Mouse (Mus musculus) liver, embryonic 11.5 days (tissue): ENCODE measurements around the gene Tec. TPM values are rescaled to one million over a fixed set of nuclear protein-coding genes. Genes with fewer than 3 reads are reported as not detected.

Experiments
- ATAC-seq: fragments of 200-750 bp; cut with Nextera tagmentation; replicated peaks from 2 replicates; pipeline ENCODE4 v1.8.0; 2017; ENCODE audit warnings: moderate number of reproducible peaks, mild to moderate bottlenecking, moderate TSS enrichment, moderate library complexity; ENCODE audit not compliant: low FRiP score
- DNase-seq: peaks from one replicate; pipeline ENCODE4 v3.0.0-alpha.2; 2017; ENCODE audit warnings: low spot score
- H3K27ac ChIP-seq: fragments of 300-500 bp; sonication (generic); 2 replicates; pipeline ENCODE4 v1.5.1; 2014; ENCODE audit warnings: mild to moderate bottlenecking, low read depth, low read length, control low read depth
- H3K27me3 ChIP-seq: fragments of 300-500 bp; sonication (generic); replicated peaks from 2 replicates; pipeline ENCODE4 v1.6.1; 2014; ENCODE audit warnings: low read length, mixed read lengths; ENCODE audit not compliant: control insufficient read depth, insufficient read depth
- H3K36me3 ChIP-seq: fragments of 300-500 bp; sonication (generic); 2 replicates; pipeline ENCODE4 v1.6.1; 2014; ENCODE audit warnings: mild to moderate bottlenecking, low read length, moderate library complexity, mixed read lengths; ENCODE audit not compliant: control insufficient read depth, insufficient read depth
- H3K4me1 ChIP-seq: fragments of 300-500 bp; sonication (generic); replicated peaks from 2 replicates; pipeline ENCODE4 v1.6.1; 2014; ENCODE audit warnings: low read length, mixed read lengths; ENCODE audit not compliant: control insufficient read depth, insufficient read depth
- H3K4me2 ChIP-seq: fragments of 300-500 bp; sonication (generic); 2 replicates; pipeline ENCODE4 v1.6.1; 2014; ENCODE audit warnings: mild to moderate bottlenecking, control low read depth, moderate library complexity
- H3K4me3 ChIP-seq: fragments of 300-500 bp; sonication (generic); 2 replicates; pipeline ENCODE4 v1.5.1; 2014; ENCODE audit warnings: low read depth, low read length, control low read depth
- H3K9ac ChIP-seq: fragments of 300-500 bp; sonication (generic); 2 replicates; pipeline ENCODE4 v1.6.1; 2014; ENCODE audit warnings: low read depth, low read length, control low read depth
- H3K9me3 ChIP-seq: fragments of 300-500 bp; sonication (generic); 2 replicates; pipeline ENCODE4 v1.6.1; 2016; ENCODE audit warnings: low read length, inconsistent platforms, mixed read lengths; ENCODE audit not compliant: control insufficient read depth
- WGBS: fragments of 180-500 bp; shearing (Covaris S2); extraction: QIAGEN DNeasy Blood & Tissue Kit; methylation state at CpG from one replicate; pipeline ENCODE4 v1.1.7; 2014; 5-methylcytosine and 5-hydroxymethylcytosine counted together
- polyA plus RNA-seq: library from polyadenylated mRNA; unstranded; fragments of >200 nt; fragmentation: Nextera tagmentation; extraction: Ambion mirVana; gene quantifications from 2 replicates; pipeline ENCODE4 v1.2.1, GENCODE M21; 2014

Gene Tec
- polyA plus RNA-seq, 1 experiment from 2014 or later = 7.9 TPM

DNA sequence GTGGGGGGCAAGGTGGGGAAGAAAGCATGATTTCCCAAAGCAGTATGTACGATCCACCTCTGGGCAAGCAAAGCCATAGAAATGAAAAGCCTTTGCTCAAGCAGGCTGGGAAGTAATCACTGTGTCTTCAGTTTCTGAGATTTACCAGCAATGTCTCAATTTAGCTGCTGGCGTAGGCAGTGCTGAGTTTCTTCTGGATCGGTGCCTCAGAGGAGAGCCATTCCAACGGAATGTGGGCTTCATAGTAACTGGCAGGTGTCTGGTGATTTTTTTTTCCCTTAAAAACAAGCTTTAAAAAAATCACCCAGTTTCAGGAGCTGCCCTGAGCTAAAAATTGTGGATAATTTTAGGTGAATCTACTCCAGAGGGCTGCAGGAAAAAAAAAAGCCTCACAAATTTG lies 120.9 kb downstream of the Tec start:
- WGBS = 79% methylated on average over 4 of the region's 4 CpGs
- Histone ChIP-seq H3K9ac (no peak overlapping the region), H3K4me3 (no peak overlapping the region), H3K9me3 (no peaks in the 10 kb centered on the region), H3K27ac (no peak overlapping the region), H3K27me3 (no peaks in the 10 kb centered on the region), H3K4me1 (0 out of 2 replicates have a peak, but pooled peaks cover 4% of the 10 kb centered on the region), H3K36me3 (no peaks in the 10 kb centered on the region), H3K4me2 (no peak overlapping the region)
- no peak for DNase-seq
- no peak for ATAC-seq

DNA sequence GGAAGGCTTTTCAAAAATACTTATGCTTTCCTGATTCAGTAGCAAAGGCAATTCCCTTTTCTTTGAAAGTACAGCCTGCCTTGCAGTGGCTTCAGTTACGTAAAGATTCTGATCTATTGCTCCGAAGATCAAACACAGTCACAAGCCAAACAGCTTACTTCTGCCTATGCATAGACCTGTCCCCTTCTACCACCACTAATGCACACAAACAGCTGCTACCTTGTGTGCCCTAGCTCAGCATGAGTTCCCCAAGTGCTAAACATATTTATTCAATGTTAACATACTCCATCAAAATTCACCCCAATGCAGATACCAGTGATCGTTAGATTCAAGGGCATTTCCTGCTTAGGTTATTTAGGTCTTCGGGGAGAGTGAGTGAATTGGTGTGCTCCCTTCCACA lies 121.8 kb downstream of the Tec start:
- Histone ChIP-seq H3K4me2 (no peak overlapping the region), H3K9me3 (no peaks in the 10 kb centered on the region), H3K9ac (no peak overlapping the region), H3K27ac (no peak overlapping the region), H3K36me3 (no peaks in the 10 kb centered on the region), H3K4me1 (0 out of 2 replicates have a peak, but pooled peaks cover 4% of the 10 kb centered on the region), H3K27me3 (no peaks in the 10 kb centered on the region), H3K4me3 (no peak overlapping the region)
- WGBS = 67% methylated on average over 4 of the region's 4 CpGs
- DNase-seq (no peak), ATAC-seq (no peak)

DNA sequence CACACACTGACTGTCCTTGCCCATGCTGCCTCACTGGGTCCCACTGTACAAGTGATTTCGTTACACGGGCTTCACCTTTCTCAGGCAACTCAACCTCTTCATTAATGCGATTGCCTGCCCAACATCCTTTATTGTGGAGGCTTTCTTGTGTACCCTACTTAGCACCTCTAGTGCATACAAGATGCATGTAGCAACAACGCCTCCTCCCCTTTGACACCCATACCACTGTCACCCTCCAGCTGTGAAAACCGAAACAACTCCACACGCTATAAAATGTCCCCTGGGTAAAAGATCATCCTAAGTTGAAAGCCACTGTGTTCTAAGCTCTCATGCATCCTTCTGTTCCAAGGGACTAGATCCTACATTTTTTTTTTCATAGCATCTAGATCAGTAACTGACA lies 125.2 kb downstream of the Tec start:
- no peaks in the 10 kb centered on the region for H3K36me3 ChIP-seq
- H3K4me1 ChIP-seq = no peaks in the 10 kb centered on the region
- no peak overlapping the region for H3K4me3 ChIP-seq
- no peaks in the 10 kb centered on the region for H3K27me3 ChIP-seq
- DNase-seq (no peak), ATAC-seq (no peak)
- WGBS = 82% methylated on average over 6 of the region's 6 CpGs
- H3K9me3 ChIP-seq = no peaks in the 10 kb centered on the region
- H3K4me2 ChIP-seq = no peak overlapping the region
- H3K27ac ChIP-seq = no peak overlapping the region
- H3K9ac ChIP-seq = no peak overlapping the region

DNA sequence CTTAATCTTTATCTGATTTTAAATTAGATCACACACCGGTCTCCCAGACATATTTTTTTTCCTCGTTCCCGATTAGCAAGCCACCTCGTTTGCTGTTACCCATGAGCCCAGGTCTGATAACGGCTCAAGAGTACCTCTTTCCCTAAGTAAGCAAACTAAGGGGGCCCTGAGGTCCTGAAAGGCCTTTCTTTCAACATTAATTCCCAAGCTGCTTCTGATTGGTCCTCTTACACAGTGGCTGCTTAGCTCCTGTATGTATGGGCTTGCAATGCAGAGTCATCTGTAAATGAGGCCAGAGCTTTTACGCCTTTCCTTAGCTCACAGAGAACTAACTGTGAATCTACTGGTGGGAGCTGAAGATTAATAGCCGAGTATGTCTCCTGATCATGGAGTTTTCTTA lies 131.4 kb downstream of the Tec start:
- Histone ChIP-seq H3K4me3 (no peak overlapping the region), H3K36me3 (no peaks in the 10 kb centered on the region), H3K9ac (no peak overlapping the region), H3K27ac (no peak overlapping the region), H3K4me1 (peaks cover 4% of the 10 kb centered on the region; the same call in 1 of the 2 replicates), H3K9me3 (no peaks in the 10 kb centered on the region), H3K4me2 (peak overlapping the region; percentile 17), H3K27me3 (no peaks in the 10 kb centered on the region)
- 41% methylated on average over 7 of the region's 7 CpGs for WGBS
- DNase-seq = no peak
- no peak for ATAC-seq

DNA sequence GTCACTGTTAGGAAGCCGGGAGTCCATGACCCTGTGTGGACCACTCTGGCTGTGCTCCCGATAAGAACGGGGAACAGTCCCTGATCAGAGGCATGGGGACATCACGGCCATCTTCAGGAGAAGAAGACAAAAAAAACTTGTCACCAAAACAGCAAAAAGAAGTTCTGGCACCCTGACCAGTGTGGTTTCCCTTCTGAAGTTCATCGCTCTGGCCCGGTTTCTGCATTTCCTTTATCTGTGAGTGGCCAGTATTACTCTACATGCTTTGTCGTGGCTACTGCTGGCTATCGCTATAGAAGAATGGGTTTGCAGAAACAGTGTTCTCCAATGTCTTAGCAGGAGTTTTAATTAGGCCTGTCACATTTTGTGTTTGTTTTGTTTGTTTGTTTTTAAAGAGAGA lies 131.8 kb downstream of the Tec start:
- no peak for ATAC-seq
- Histone ChIP-seq H3K9ac (no peak overlapping the region), H3K4me2 (peak overlapping the region; percentile 17; the same call in 1 of the 2 replicates), H3K4me3 (no peak overlapping the region), H3K27ac (no peak overlapping the region), H3K27me3 (no peaks in the 10 kb centered on the region), H3K9me3 (no peaks in the 10 kb centered on the region), H3K36me3 (no peaks in the 10 kb centered on the region), H3K4me1 (peaks cover 4% of the 10 kb centered on the region; the same call in 1 of the 2 replicates)
- WGBS = 33% methylated on average over 8 of the region's 8 CpGs
- no peak for DNase-seq

DNA sequence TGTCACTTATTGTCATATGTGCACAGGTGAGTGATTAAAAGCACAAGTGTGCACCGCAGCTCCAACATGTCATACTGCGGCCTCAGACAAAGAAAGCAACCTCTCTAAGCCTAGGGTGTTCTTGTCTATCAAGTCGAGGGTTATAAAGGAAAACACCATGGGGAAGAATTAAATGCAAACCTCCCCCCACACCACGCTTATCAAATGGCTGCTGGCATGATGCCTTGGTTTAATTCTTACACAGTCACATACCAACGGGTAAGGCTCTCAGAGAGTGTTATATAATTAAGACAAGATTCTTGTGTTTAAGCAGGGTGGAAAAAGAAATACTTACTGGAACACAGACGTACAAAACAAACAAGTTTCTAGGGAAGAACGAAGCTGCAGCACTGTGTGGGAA lies 132.5 kb downstream of the Tec start:
- Histone ChIP-seq H3K27me3 (no peaks in the 10 kb centered on the region), H3K4me1 (peaks cover 4% of the 10 kb centered on the region; the same call in 1 of the 2 replicates), H3K9me3 (no peaks in the 10 kb centered on the region), H3K4me2 (no peak overlapping the region), H3K9ac (no peak overlapping the region), H3K27ac (no peak overlapping the region), H3K4me3 (no peak overlapping the region), H3K36me3 (no peaks in the 10 kb centered on the region)
- ATAC-seq (no peak), DNase-seq (no peak)
- WGBS = 78% methylated on average over 7 of the region's 7 CpGs

DNA sequence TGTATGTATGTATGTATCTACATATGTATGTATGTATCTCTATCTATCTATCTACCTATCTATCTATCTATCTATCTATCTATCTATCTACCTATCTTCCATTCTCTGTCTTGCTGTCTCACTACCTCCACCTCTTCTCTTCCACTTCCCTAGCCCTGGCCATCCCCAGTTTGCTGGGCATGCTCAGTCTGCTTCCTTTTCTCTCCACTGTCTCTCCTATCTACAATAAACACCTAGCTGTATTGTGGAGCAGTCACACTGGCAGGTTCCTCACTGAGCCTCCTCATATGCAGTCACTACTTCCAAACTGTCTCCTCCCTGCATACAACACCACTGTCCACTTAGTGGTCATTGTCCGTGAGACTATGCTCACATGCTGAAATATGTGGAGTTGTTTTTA lies 135.4 kb downstream of the Tec start:
- DNase-seq (no peak), ATAC-seq (no peak)
- Histone ChIP-seq H3K9ac (no peak overlapping the region), H3K4me3 (no peak overlapping the region), H3K27me3 (no peaks in the 10 kb centered on the region), H3K4me1 (peaks cover 4% of the 10 kb centered on the region; the same call in 1 of the 2 replicates), H3K27ac (no peak overlapping the region), H3K4me2 (no peak overlapping the region), H3K9me3 (no peaks in the 10 kb centered on the region), H3K36me3 (no peaks in the 10 kb centered on the region)
- WGBS = 86% methylated on average over 1 of the region's 1 CpGs

DNA sequence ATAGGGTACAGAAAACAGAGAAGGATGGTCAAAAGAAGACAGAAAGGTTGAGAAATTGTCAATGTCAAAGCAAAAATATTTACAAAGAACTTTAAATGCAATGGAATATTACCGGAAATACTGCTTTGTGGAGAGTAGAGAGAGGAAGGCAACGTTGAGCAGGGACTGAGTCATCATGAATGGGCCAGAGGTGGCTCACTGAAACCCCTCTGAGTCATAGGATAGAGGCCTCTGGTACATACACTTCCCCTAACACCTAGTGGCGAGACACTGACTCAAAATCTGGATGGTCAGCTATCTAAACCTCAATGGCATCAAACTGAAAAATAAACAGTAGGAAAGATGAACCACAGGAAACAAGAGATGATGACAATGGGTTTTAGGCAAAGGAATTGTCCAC lies 142.9 kb downstream of the Tec start:
- Histone ChIP-seq H3K9ac (no peak overlapping the region), H3K4me3 (no peak overlapping the region), H3K27me3 (no peaks in the 10 kb centered on the region), H3K27ac (no peak overlapping the region), H3K36me3 (no peaks in the 10 kb centered on the region), H3K9me3 (no peaks in the 10 kb centered on the region), H3K4me2 (no peak overlapping the region), H3K4me1 (no peaks in the 10 kb centered on the region)
- DNase-seq = no peak
- no peak for ATAC-seq
- WGBS = 66% methylated on average over 3 of the region's 3 CpGs

DNA sequence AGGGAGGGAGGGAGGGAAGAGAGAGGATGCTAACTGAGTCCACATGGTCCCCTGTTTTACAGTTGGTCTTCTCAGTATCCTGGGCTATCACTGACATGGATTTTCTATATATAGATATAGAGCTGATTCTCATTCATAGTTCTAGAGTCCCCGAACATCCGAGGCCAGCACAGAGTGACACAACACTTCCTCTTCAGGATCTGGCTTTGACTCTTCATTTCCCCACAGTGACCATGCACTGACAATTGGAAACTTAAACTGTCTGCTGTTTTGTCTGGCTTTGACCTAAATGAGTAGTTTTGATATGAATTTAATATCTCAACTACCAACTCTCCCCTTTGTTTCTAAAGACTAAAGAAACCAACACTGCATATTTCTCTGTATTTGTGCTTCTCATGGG lies 144.9 kb downstream of the Tec start:
- no peak overlapping the region for H3K4me2 ChIP-seq
- no peaks in the 10 kb centered on the region for H3K27me3 ChIP-seq
- no peaks in the 10 kb centered on the region for H3K36me3 ChIP-seq
- H3K9me3 ChIP-seq = no peaks in the 10 kb centered on the region
- H3K9ac ChIP-seq = no peak overlapping the region
- H3K4me3 ChIP-seq = no peak overlapping the region
- 49% methylated on average over 2 of the region's 2 CpGs for WGBS
- no peak for DNase-seq
- H3K27ac ChIP-seq = no peak overlapping the region
- no peak for ATAC-seq
- H3K4me1 ChIP-seq = no peaks in the 10 kb centered on the region
